Mouse (Mus musculus): ENCODE data around the gene Ptgir. TPM values are rescaled to one million over a fixed set of nuclear protein-coding genes. Genes with fewer than 3 reads are reported as not detected.

The Ptgir gene
- 10 to 100 TPM; 11.2 to 16.3 TPM for polyA plus RNA-seq (2017; shearing (Covaris generic))

DNA sequence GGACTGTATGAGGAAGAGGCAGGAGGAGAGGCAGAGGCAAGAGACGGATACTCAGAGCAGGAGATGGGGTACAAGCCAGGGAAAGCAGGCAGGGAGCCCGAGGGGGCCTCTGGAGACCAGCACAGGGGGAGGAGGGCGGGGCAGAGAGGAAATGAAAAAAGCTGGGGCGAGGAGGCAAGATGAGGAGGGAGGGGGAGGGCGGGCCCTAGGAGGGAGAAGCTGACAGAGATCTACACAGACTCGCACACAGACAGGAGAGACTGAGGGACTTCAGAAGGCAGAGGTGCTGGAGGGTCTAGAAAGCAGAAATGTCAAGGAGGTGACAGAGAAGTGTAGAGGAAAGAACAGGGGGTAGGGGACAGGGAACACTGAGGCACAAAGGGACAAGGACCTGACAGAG lies at the start of gene Ptgir:
Gene Ptgir (plus strand): TSS at position 210 of the 400 bp plus-strand sequence.

DNA sequence AGATGAGACGGTGACA lies 31.2 kb upstream of the Ptgir start, which contains the start of gene Dact3:
Gene Dact3 (plus strand): TSS at position 8 of the 16 bp plus-strand sequence.

GRCm38 (mm10) chr7:16891641-16892351 lies 14.5 kb upstream of the Ptgir start, which contains the start of gene Gng8:
Gene Gng8, plus strand, starts transcription at chr7:16891786.

DNA sequence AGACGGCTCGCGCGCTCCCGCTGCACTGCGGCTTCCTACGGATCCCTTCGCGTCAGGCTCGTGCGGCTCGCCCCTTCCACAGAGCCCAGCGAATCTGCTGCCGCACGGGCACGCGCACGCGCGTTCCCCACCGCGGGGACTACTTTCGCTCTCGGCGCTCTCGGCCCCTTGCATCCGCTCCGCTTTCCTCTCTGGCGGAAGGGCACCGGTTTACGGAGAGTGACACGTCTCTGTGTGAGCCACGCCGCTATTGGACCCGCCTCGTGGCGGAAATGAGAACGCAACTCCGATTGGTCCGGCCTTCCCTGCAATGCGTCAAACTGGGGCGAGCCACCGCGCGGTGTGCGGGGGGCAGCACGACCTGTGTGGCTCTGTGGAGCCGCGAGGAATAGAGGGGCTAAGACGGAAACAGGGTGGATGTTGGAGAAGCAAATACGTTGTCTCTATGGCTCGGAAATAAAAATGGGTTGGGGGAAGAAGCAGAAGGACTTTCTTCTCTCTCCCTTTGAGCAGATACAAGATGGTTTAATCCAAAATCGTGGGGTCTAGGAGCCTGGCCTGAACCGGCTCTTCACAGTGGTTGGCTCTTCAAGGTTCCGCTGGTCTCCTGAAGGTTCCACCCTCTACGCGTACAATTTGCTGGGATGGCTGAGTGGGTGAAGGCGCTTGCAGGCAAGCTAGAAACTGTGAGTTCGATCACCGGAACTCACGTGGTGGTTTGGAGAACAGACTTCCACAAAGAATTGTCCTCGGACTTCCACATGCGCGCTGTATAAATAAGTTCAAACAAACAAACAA lies 17.9 kb downstream of the Ptgir start, which contains the start of gene Calm3:
Gene Calm3 (minus strand): TSS at position 78 of the 798 bp plus-strand sequence.

DNA sequence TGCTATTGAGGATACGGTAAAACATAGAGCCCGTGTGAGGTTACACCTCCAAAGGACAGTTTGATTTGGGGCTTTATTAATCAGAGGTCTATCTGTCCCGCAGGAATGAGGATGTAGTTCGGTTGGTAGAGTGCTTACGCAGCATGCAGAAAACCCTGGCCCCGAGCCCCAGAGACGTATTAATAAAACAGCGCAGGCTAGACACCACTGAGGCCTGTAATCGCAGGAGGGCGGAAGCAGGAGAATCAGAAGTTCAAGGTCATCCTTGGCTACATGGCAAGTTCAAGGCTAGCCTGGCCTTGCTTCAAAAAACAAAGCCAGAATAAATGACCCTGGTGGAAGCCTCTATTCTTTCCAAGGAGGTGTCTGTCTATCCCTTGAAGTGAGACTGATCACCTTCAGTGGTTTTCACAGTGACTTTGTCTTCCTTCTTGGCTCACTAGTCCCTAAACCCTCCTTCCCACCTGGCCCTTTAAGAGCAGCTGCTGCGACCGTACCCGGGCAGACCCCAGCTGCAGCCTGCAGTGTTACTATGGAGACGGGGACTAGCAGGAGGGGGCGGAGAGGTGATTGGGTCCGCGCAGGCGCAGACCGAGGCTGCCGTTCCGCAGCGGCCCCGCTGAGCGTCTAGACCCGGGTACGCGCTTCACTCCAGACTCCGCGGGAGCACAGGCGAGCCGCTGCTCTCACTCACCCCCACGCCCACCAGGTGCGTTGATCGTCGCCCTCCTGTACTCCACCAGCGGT lies 37.9 kb downstream of the Ptgir start, which contains the start of gene Pnmal2:
Gene Pnmal2 (plus strand): TSS at position 622 of the 747 bp plus-strand sequence.

GRCm38 (mm10) chr7:16959539-16960187 lies 53.4 kb downstream of the Ptgir start, which contains the start of gene Pnmal1:
Gene Pnmal1, plus strand, starts transcription at chr7:16959679.

Other genes with a start within 250 kb of the Ptgir start
- gene Ceacam15, start 230.8 kb upstream of the Ptgir start, polyA plus RNA-seq (2017; shearing (Covaris generic)) = under 1 TPM; 0.68 to 0.79 TPM
- gene Ceacam9, start 184.6 kb upstream of the Ptgir start, polyA plus RNA-seq (2017; shearing (Covaris generic)) = not detected
- 100 to 1,000 TPM; 259 to 270 TPM for gene Ap2s1, start 168.1 kb upstream of the Ptgir start, polyA plus RNA-seq (2017; shearing (Covaris generic))
- 100 to 1,000 TPM; 197 to 316 TPM for gene Slc1a5, start 125.2 kb upstream of the Ptgir start, polyA plus RNA-seq (2017; shearing (Covaris generic))
- gene Strn4, start 90.6 kb upstream of the Ptgir start, polyA plus RNA-seq (2017; shearing (Covaris generic)) = 10 to 100 TPM; 61.5 to 74.8 TPM
- 10 to 100 TPM; 19.1 to 22.7 TPM for gene Fkrp, start 89.8 kb upstream of the Ptgir start, polyA plus RNA-seq (2017; shearing (Covaris generic))
- gene Prkd2, start 63.6 kb upstream of the Ptgir start, polyA plus RNA-seq (2017; shearing (Covaris generic)) = 100 to 1,000 TPM; 143 to 190 TPM
- under 1 TPM; 0.07 to 0.42 TPM for gene Dact3, start 31.2 kb upstream of the Ptgir start, polyA plus RNA-seq (2017; shearing (Covaris generic))
- gene Gng8, start 14.7 kb upstream of the Ptgir start, polyA plus RNA-seq (2017; shearing (Covaris generic)) = not detected
- 100 to 1,000 TPM; 191 to 201 TPM for gene Calm3, start 17.6 kb downstream of the Ptgir start, polyA plus RNA-seq (2017; shearing (Covaris generic))
- not detected for gene Pnmal2, start 38.2 kb downstream of the Ptgir start, polyA plus RNA-seq (2017; shearing (Covaris generic))
- under 1 TPM in 1 of 2 experiments, not detected in 1; 0.07 TPM for gene Pnmal1, start 53.2 kb downstream of the Ptgir start, polyA plus RNA-seq (2017; shearing (Covaris generic))
- 1 to 10 TPM; 2.2 to 3.0 TPM for gene Gm42372, start 76.6 kb downstream of the Ptgir start, polyA plus RNA-seq (2017; shearing (Covaris generic))
- gene Ccdc8, start 86.2 kb downstream of the Ptgir start, polyA plus RNA-seq (2017; shearing (Covaris generic)) = under 1 TPM; 0.05 to 0.31 TPM
- gene Ppp5c, start 121.4 kb downstream of the Ptgir start, polyA plus RNA-seq (2017; shearing (Covaris generic)) = 100 to 1,000 TPM in 1 of 2 experiments, 10 to 100 TPM in 1; 99.7 to 101 TPM
- gene Hif3a, start 155.9 kb downstream of the Ptgir start, polyA plus RNA-seq (2017; shearing (Covaris generic)) = under 1 TPM in 1 of 2 experiments, not detected in 1; 0.98 TPM
- under 1 TPM; 0.43 to 0.69 TPM for gene Psg16, start 167.6 kb downstream of the Ptgir start, polyA plus RNA-seq (2017; shearing (Covaris generic))
- gene Ceacam3, start 243.8 kb downstream of the Ptgir start, polyA plus RNA-seq (2017; shearing (Covaris generic)) = not detected

All from activated CD4-positive, CD25-positive, alpha-beta regulatory T cell (primary cell).